Mouse (Mus musculus): Measurements from ENCODE around the gene Cd8b1.
A peak's percentile ranks its signal among the peaks of the same experiment; 100 is the strongest.
"Not testable (repeated sequence)": the region's sequence is repeated elsewhere in the genome, so short reads cannot be mapped to it uniquely, and the experiment has no call there.

The Cd8b1 gene

DNA sequence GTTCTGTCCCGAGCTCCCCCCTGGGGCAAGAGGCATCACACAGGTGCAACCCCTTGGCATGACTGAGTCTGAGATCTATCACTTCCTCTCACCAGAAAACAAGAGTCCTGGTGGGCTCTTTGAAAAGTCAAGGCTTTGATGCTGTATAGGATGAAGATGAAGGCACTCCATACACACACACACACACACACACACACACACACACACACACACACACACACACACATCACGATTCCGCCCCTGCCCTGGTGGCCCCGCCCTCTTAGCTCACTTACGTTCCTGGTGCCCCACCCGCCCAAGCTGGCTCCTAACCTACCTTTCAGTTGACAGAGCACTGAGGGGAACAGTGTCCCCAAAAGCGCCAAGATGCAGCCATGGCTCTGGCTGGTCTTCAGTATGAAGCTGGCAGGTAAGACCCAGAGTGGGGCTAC lies at the start of gene Cd8b1:
Gene Cd8b1 (plus strand): TSS at position 298 of the 431 bp plus-strand sequence.
- no peak for DNase-seq (ENCODE audit: low read depth)

DNA sequence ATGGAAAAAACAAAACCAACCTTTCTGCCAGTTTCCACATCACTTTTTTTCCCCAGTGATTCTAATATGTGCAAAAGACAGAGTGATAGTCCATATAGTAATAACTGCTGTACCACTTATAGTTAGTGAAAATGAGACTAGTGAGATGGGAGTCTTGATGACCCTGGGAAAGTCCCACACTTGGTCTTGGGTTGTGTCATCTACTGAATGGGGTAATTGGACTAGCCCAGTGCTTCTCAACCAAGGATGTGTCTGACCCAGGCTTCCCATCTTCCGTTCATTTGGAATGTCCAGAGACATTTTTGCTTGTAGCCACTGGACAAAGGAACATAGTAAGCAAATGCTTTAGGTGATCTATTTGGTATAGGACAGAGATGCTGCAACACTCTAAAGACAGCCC lies 48.9 kb upstream of the Cd8b1 start:
- DNase-seq (ENCODE audit: low read depth) = no peak

DNA sequence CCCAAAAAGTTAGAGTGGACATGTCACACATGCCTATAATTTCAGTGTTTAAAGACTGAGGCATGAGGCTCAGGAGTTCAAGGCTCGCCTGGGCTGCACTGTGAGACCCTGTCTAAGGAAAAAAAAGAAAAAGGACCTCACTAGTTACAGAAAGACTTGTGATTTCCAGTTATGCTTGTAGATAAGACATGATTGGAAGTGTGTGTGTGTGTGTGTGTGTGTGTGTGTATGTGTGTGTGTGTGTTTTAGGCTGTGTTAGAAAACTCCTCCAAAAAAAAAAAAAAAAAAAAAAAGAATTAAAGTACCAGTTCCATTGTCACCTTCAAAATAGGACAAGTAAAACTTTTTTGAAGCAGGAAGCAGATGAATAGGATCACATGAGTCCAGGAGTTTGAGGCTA lies 48.0 kb upstream of the Cd8b1 start:
- no peak for DNase-seq (ENCODE audit: low read depth)

DNA sequence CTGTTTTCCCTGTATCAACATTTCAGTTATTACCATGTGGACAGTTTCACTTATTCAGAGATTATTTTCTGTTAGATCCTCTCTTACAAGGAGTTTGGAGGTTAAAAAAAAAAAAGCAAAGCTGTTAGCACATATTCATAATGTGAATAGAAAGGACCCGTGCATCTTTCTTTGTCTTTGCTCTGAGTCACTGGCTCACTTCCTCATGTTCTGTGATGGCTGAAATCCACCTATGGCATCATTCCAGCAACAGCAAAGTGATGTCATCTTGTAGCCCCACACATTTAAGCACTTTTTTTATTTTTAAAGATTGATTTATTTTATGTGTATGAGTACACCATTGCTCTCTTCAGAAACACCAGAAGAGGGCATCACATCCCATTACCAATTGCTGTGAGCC lies 43.2 kb upstream of the Cd8b1 start:
- peak; percentile 83 for DNase-seq (ENCODE audit: low read depth)

DNA sequence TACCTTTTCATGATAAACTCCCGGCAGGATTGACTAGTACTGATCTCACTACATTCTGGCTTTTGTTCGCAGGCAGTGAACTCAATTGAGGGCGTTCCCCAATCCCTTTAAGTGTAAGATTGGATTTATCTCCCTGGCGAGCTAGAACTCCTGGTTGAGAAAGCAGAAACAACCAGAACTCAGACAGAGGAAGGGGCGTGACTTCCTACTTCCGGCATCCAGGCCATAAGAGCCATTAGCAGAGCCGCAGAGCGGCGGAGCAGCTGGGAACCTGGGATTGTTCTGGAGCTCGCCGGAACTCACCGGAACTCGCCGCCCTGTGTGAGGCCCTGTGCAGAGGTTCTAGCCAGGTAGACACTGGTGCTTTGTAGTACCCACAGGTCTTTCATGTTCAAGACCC lies 29.1 kb upstream of the Cd8b1 start:
- DNase-seq (ENCODE audit: low read depth) = no peak

DNA sequence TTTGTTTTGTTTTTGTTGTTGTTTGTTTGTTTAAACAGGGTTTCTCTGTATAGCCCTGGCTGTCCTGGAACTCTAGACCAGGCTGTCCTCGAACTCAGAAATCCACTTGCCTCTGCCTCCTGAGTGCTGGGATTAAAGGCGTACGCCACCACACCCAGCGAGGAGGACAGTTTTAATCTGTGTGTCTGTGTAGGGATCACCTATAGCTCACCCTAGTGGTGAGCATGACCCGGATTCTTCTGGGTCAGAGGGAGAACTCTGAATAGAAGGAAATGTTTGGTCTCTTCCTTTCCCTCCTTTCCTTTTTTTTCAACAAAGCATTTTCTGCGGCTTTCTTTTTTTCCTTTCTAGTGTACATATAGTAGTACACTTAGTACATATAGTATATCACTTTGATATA lies 27.3 kb upstream of the Cd8b1 start:
- peak; percentile 32 for DNase-seq (ENCODE audit: low read depth)

DNA sequence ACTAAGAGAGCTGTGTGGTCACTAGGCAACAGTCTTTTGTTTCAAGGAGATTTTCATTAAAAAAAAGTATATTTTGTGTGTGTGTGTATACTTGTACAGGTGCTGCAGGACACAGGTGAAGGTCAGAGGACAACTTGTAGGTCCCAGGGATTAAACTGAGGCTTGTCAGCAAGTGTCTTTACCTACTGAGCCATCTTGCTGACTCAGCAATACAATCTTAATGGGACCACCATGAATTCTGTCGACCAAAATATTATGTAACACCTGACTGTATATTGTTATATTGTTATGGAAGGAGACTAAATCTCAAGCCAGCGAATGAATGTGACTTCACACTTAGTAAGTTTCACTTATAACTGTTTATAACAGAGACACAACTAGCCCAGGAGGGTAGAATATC lies 24.5 kb upstream of the Cd8b1 start:
- DNase-seq (ENCODE audit: low read depth) = no peak

DNA sequence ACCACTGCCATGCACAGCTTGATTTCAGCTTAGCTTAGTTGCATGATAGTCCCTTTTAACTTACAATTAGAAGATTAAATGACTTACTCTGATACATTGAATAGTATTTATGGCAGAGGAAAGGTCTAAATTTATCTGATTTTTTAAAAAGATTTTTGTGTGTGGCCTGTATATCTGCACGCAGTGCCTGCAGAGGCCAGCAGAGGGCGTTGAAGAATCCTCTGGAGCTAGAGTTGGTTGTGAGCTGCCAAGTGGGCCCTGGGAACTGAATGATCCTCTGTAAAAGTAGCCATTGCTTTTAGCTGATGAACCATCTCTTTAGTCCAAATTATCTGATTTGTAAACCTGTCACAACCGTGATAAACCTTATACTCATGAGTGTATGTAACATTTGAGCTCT lies 23.8 kb upstream of the Cd8b1 start:
- DNase-seq (ENCODE audit: low read depth) = peak; percentile 32

DNA sequence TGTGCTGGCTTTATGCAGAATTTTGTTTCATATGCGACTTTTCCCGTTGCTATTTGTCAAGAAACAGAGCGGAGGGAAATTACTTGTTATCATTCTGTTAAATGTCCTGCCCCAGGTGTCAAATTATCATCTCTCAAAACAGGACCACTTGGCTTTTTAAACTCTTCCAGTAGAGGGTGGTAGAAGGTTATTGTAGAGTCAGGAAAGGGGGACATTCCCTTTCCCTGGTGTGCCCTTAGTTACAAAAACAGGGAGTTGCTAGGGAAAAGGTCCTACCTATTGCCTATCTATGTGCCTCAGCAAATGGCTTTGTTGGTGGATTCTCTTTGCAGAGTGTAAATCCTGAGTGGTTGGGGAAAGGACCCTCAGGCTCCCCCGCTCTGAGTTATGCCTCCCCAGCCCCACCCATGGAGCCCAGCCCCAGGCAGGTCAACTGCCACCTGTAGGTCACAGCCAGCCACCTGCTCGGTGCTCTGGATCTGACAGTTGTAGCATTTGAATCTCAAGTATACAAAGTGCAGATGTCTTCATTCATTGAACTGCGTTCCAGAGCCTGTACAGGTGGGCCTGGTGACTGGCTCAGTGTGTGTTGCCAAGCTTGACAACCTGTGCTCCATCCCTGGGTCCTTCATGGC lies 20.4 kb upstream of the Cd8b1 start:
- no peak for DNase-seq (ENCODE audit: low read depth)

DNA sequence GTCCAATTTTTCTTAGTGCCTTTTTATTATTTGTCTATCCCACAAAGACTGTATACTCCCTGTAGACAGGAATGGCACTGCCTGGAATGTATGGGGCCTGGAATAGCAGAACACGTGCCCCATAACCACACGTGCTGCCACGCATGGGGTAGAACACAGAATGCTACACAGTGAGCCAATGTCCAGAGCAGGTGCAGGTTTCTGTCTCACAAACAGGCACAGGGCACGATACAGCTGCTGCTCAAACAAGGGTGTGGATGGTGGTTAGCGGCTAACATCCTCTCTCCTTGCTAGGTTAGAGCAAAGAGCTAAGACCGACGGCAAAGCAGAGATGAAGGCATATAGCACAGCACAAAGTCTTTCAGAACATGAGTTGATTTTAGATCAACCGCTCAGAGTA lies 15.1 kb upstream of the Cd8b1 start:
- no peak for DNase-seq (ENCODE audit: low read depth)

DNA sequence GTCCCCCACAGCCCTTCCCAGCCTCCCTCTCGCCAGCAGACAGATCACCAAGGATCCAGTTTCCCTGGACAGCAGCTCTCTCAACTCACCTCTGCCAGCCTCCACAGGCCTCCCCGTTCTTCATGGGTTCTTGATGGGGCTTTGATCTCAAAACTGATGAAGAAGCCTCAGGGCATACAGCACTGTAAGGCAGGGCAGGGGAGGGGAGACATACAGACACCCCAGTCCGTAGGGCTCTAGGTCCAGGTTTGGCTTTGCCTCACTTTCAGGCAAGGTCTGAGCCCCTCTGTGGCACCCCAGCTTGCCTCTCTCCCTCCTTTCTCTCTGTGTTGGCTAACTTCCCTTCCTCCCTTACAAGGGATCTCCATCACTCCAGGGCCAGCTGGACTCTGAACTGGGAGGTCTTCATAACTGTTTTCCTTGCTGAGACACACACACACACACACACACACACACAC lies 733 bp upstream of the Cd8b1 start, which contains the start of gene Smyd1:
Gene Smyd1 (minus strand): TSS at position 408 of the 458 bp plus-strand sequence.
- no peak for DNase-seq (ENCODE audit: low read depth)

DNA sequence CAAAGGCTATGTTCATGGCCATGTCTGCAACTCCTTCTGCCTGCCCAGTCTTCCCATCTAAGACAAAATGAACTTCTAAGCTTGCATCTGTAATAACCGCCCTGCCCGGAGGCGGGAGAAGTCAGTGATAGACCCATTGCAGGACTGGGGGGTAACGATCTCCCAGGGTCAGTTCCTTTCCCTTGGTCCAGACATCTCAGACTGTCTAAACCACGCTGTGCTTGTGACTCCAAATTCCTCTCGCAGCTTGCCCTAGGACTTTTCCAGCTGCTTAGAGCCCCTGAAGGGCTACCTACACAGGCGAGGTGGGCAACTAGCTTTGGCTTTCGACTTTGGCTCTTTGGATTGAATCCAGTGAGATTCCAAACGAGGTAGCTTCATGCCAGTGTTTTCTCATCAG lies 2.2 kb downstream of the Cd8b1 start:
- DNase-seq (ENCODE audit: low read depth) = no peak

DNA sequence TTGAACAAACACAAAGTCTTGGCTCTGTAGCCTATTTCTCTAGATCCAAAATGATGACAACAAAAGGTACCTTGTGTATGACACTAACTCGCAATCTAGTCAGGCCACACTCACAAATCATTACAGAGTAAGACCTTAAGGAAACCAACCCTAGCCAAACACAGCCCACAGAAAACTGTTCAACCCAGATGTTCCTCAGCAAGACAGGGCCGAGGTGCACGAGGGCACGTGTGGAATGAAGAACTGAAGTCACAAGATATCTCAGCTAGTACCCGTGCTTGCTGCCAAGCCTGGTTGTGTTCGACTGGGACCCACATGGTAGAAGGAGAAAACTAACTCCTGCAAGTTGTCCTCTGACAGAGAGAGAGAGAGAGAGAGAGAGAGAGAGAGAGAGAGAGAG lies 7.3 kb downstream of the Cd8b1 start:
- DNase-seq (ENCODE audit: low read depth) = no peak

DNA sequence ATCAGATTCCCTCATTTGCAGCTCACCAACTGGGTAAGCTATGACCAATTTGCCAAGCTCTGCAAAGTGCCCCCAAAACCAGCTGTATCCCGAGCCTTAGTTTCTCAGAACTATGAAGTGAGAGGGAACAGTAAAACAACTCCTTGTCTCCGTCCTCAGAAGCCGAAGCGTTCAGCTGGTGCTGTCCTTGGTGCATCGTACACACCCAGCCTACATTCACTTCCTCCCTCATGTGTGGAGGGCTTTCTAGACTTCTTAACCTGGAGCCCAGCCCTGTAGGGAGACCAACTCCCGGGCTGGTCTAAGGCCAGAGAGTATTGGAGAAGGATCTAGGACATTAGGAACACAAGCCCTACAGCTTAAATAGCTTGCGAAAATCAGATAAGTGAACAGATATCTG lies 7.9 kb downstream of the Cd8b1 start:
- no peak for DNase-seq (ENCODE audit: low read depth)

DNA sequence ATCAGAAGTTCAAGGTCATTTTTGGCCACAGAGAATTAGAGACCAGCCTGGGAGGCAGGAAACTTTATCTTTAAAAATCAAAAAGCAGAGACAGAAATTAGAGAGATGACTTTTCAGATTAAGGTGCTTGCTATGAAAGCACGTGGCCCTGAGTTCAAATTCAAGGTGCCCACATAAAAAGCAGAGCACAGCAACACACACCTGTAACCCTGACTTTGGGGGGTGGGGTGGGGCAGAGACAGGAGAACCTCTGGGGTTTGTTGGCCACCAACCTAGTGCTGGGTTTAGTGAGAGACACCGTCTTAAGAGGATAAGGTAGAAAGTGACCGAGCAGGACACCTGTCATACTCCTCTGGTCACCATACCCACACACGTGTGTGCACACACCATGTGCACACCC lies 8.9 kb downstream of the Cd8b1 start:
- DNase-seq (ENCODE audit: low read depth) = not testable (repeated sequence)

DNA sequence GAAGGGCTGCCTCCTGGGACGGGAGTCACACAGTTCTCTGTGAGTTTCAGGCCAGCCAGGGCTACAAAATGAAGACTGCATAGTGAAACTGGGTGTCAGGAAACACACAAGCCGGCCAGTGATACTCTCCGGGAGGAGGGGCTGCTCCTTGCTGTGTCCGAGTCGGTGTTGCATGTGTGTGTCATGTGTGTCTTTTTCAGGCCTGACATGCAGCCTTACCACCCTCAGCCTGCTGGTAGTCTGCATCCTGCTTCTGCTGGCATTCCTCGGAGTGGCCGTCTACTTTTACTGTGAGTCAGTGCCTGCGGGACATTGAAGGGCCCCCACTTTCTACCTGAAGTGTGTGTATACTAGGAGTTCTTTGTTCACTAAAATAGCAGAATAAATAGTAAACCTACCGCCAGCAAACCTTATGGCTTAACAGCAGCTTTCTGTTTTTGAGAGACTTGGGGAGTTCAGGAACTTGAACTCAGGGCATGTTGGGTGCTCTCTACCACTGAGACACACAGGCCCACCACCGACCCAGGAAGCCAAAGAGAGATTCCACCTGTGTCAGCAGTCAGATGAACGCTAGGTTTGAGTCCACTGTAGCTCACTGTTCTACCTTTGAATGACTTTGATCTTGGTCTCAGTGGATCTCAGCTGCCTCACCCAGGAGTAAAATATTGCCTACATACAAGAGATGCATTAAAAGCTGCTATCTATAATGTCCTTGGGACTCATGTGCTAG lies 9.8 kb downstream of the Cd8b1 start:
- no peak for DNase-seq (ENCODE audit: low read depth)

DNA sequence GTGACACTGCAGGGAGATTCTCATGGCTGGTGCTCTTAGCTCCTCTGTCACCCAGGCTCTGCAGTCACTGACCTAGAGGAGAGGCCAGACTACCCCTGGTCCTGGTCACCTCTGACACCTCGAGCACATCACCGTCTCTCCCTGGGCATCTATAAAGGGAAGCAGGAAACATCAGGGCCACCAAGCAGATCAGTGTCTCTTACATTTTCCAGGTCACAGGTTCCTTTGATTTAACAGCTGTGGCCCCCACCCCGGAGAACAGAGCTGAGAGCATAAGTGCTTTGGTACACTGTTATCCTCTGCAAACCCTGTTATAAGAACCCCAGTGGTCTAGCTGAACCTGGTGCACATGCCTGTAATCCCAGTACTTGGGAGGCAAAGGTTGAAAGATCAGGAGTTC lies 10.4 kb downstream of the Cd8b1 start:
- DNase-seq (ENCODE audit: low read depth) = no peak

DNA sequence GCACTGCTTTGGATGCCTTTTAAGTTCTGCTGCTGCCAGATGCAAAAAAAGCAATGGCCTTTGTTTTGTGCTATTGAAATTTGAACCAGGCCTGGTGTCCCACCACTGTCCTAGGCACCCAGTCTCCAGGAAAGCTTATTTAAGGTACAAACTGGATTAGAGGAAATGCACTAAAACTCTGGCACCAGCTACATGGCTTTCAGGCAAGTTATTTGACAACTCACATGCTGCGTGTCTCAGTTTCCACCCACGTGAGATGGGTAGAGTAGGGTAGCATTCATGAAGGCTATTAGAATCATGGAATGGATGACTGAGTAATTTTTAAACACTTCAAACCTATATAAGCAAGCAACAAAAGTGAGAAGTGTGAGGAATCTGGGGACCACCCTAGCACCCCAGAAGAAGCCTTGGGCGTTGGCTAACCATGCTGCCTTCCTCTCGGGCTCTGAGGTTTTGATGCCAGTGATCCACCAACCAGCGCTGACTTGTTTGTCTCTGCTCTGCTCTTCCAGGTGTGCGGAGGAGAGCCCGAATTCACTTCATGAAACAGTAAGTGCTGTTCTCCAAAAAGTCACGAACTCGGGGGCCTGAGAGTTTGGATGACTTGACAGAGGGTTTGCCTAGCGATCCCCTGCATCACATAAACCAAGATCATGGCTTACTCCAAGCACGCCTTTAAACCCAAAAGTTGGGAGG lies 11.1 kb downstream of the Cd8b1 start:
- no peak for DNase-seq (ENCODE audit: low read depth)

DNA sequence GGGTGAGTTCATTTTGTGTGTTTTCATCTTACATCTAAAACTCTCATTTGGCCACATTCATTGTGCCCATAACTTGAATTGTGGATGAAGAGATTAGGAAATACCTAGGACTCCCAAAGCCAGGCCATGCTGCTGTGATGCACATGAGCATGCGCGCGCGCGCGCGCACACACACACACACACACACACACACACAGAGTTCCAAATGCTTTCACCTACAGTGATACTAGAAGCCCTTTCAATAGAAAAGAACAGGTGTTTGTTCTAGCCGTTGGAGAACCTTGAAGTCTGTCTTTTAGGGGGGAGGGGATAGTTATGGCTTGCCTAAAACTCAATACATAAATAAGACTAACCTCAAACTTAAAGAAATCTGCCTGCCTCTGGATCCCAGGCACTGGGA lies 15.1 kb downstream of the Cd8b1 start:
- no peak for DNase-seq (ENCODE audit: low read depth)

DNA sequence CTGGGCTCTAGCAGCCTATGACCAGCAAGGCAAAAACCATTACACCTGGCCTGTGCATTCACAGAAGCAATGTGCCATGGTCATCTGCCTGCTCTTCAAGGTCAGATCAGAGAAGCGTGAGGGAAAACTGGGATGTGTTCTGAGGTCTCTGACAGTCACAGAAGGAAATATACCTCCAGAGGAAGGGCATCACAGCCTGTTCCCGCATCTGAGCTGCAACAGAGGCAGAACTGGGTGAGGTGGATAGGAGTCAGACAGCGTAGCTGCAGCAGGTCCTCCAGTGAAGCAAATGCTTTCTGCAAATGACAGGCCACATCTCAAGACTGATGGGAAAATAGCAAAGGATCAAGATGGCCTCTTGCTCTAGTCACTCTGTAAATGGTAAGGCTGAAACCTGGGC lies 16.4 kb downstream of the Cd8b1 start:
- DNase-seq (ENCODE audit: low read depth) = no peak

DNA sequence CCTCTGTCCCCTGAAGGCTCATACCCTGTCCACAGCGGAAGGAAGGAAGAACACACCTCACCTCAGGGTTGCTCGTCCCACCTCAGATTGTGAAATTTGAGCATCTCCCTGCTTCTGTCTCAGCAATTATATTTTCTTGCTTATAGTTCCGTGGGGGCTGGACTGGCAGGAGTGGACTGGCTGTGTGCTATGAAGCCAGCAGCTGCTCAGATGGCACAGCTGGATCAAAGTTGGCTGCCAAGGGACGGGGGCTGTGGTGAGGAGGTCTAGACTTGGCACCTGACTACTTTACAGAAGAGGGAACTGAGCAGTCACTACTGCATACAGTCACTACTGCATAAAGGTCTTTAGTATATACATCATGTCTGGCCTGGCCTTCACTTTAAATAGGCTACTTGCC lies 16.8 kb downstream of the Cd8b1 start:
- no peak for DNase-seq (ENCODE audit: low read depth)

DNA sequence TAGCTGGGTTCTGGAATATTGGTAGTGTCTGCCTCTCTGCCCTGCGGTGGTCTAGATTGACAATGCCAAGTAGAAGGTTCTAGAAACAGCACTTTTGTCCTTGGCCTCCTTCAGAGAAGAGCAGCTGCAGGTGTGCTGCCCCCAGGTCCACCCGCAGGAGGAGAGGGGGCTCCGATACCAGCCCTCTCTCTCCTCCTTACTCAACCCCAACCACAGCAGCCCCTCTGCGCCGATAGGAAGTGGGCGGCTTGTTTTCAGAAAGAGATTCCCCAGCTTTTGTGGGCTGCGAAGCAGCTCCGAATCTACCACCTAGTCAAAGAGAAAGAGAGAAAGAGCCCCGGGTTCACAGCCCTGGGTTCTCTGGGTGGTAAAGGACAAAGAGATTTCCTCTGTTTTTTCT lies 18.6 kb downstream of the Cd8b1 start:
- no peak for DNase-seq (ENCODE audit: low read depth)

DNA sequence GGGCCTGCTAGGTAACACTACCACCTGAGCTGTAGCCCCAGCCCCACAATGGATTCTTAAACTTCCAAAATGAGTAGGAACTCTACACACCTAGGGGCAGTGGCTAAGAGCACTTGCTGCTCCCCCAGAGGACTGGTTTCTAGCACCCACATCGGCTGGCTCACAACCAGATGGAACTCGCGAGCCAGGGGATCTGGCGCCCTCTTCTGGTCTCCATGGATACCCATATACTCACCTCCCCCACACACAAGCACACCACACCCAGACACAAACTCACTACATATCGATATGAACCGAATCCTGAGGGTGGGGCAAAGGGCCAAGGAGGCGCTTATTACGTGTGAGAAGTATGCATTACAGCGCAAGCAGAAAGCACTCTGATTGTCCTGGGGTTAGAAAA lies 25.4 kb downstream of the Cd8b1 start:
- peak; percentile 1 for DNase-seq (ENCODE audit: low read depth)

Data from 416B (cell line).